Mouse (Mus musculus) heart, adult 2 months (tissue): ENCODE data around the gene D930020B18Rik. TPM values are rescaled to one million over a fixed set of nuclear protein-coding genes. Genes with fewer than 3 reads are reported as not detected.

Experiments
- DNase-seq, 2 experiments: peaks; one replicate each; pipeline ENCODE4 v3.0.0; 2021
- H3K27ac ChIP-seq: fragments of 200-600 bp; 2 replicates; pipeline ENCODE4 v1.8.1; 2022
- H3K27me3 ChIP-seq: fragments of 200-500 bp; 2 replicates; pipeline ENCODE4 v1.6.1; 2012; ENCODE audit warnings: mild to moderate bottlenecking, low read length, inconsistent platforms, mixed read lengths; ENCODE audit not compliant: control insufficient read depth, insufficient read depth
- H3K36me3 ChIP-seq: fragments of 200-500 bp; 2 replicates; pipeline ENCODE4 v1.6.1; 2012; ENCODE audit warnings: low read length, inconsistent platforms; ENCODE audit not compliant: control insufficient read depth, insufficient read depth
- H3K4me1 ChIP-seq: fragments of 200-500 bp; 2 replicates; pipeline ENCODE4 v1.6.1; 2011; ENCODE audit warnings: low read length; ENCODE audit not compliant: control insufficient read depth, insufficient read depth
- H3K4me3 ChIP-seq: fragments of 200-600 bp; 2 replicates; pipeline ENCODE4 v1.8.1; 2022
- H3K79me2 ChIP-seq: fragments of 200-500 bp; replicated peaks from 2 replicates; pipeline ENCODE4 v1.6.1; 2012; ENCODE audit warnings: mild to moderate bottlenecking, inconsistent platforms, low read length, moderate library complexity, mixed read lengths; ENCODE audit not compliant: control insufficient read depth, insufficient read depth
- H3K9ac ChIP-seq: fragments of 200-500 bp; 2 replicates; pipeline ENCODE4 v1.6.1; 2012; ENCODE audit warnings: low read depth, mild to moderate bottlenecking, control low read depth, inconsistent platforms, low read length, mixed read lengths
- CTCF ChIP-seq: fragments of 200-600 bp; IDR thresholded peaks from 2 replicates; pipeline ENCODE4 v1.8.1; 2022; ENCODE audit warnings: antibody characterized with exemption, mild to moderate bottlenecking, moderate library complexity
- EP300 ChIP-seq: fragments of 200-500 bp; IDR thresholded peaks from 2 replicates; pipeline ENCODE4 v1.6.1; 2011; ENCODE audit warnings: low read depth, low read length, control low read depth; ENCODE audit not compliant: insufficient read depth
- POLR2A ChIP-seq: fragments of 200-500 bp; IDR thresholded peaks from 2 replicates; pipeline ENCODE4 v1.6.1; 2011; ENCODE audit warnings: mild to moderate bottlenecking, low read depth, low read length, control low read depth; ENCODE audit not compliant: insufficient read depth
- WGBS: fragments of 180-500 bp; shearing (Covaris S2); methylation state at CpG from one replicate; pipeline ENCODE4 v1.1.7; 2018; 5-methylcytosine and 5-hydroxymethylcytosine counted together
- intact Hi-C: fragments of 180-260 bp; cut with DNase I; formaldehyde crosslinking; loops from one replicate; pipeline ENCODE4 v1.15.1; 2025
- polyA plus RNA-seq: library from polyadenylated mRNA; depleted of rRNA; stranded (reverse); fragments of >200 nt; gene quantifications from 2 replicates; pipeline ENCODE4 v1.2.3, GENCODE M21; 2012
- total RNA-seq, 2 experiments: library from RNA; stranded (reverse); gene quantifications; 2 replicates each; pipeline ENCODE4 v1.2.3; 2021

The D930020B18Rik gene
- total and polyA plus RNA-seq, 3 experiments: not detected

GRCm38 (mm10) chr10:121726505-121726904, 85.1 kb downstream of the D930020B18Rik start:
- H3K79me2 ChIP-seq: no peaks in the 10 kb centered on the region
- H3K4me3 ChIP-seq: no peak overlapping the region
- H3K27me3 ChIP-seq: no peaks in the 10 kb centered on the region
- no peaks in the 10 kb centered on the region for H3K4me1 ChIP-seq
- no peak overlapping the region for H3K27ac ChIP-seq
- intact Hi-C loops: no loop called here
- DNase-seq: no peak
- 79% methylated on average over 4 of the region's 4 CpGs for WGBS
- H3K9ac ChIP-seq: no peak overlapping the region
- TF ChIP-seq EP300 (no peak), CTCF (no peak)
- no peaks in the 10 kb centered on the region for H3K36me3 ChIP-seq

- no peaks in the 10 kb centered on the region for H3K36me3 ChIP-seq
- intact Hi-C loops: no loop called here
- no peaks in the 10 kb centered on the region for H3K4me1 ChIP-seq
- DNase-seq: no peak
- H3K79me2 ChIP-seq: no peaks in the 10 kb centered on the region
- no peak for TF ChIP-seq EP300
- no peak for TF ChIP-seq POLR2A
- no peak for TF ChIP-seq CTCF
- H3K27ac ChIP-seq: no peak overlapping the region
- WGBS: 79% methylated on average over 4 of the region's 4 CpGs
- no peak overlapping the region for H3K4me3 ChIP-seq
- no peak overlapping the region for H3K9ac ChIP-seq
- H3K27me3 ChIP-seq: no peaks in the 10 kb centered on the region
Observed at GRCm38 (mm10) chr10:121727151-121727550, 85.8 kb downstream of the D930020B18Rik start.

- H3K27me3 ChIP-seq: no peaks in the 10 kb centered on the region
- DNase-seq: no peak
- no peak overlapping the region for H3K27ac ChIP-seq
- no peak overlapping the region for H3K9ac ChIP-seq
- no peaks in the 10 kb centered on the region for H3K4me1 ChIP-seq
- no peak for TF ChIP-seq POLR2A
- TF ChIP-seq CTCF: no peak
- no peak for TF ChIP-seq EP300
- H3K36me3 ChIP-seq: no peaks in the 10 kb centered on the region
- intact Hi-C loops: no loop called here
- no peaks in the 10 kb centered on the region for H3K79me2 ChIP-seq
- 93% methylated on average over 4 of the region's 4 CpGs for WGBS
- no peak overlapping the region for H3K4me3 ChIP-seq
Observed at GRCm38 (mm10) chr10:121728226-121728625, 86.8 kb downstream of the D930020B18Rik start.

- no peaks in the 10 kb centered on the region for H3K27me3 ChIP-seq
- no peak overlapping the region for H3K4me3 ChIP-seq
- DNase-seq: no peak
- WGBS: 79% methylated on average over 8 of the region's 8 CpGs
- TF ChIP-seq POLR2A (no peak), CTCF (no peak), EP300 (no peak)
- H3K4me1 ChIP-seq: no peaks in the 10 kb centered on the region
- no peaks in the 10 kb centered on the region for H3K36me3 ChIP-seq
- H3K9ac ChIP-seq: no peak overlapping the region
- H3K79me2 ChIP-seq: no peaks in the 10 kb centered on the region
- no peak overlapping the region for H3K27ac ChIP-seq
- intact Hi-C loops: no loop called here
Observed at GRCm38 (mm10) chr10:121731048-121731725, 89.8 kb downstream of the D930020B18Rik start.

GRCm38 (mm10) chr10:121732542-121732941, 91.2 kb downstream of the D930020B18Rik start:
- Histone ChIP-seq H3K4me1 (no peaks in the 10 kb centered on the region), H3K9ac (no peak overlapping the region), H3K27me3 (no peaks in the 10 kb centered on the region), H3K79me2 (no peaks in the 10 kb centered on the region), H3K27ac (no peak overlapping the region), H3K4me3 (no peak overlapping the region), H3K36me3 (no peaks in the 10 kb centered on the region)
- DNase-seq: no peak
- TF ChIP-seq POLR2A: no peak
- TF ChIP-seq EP300: no peak
- no peak for TF ChIP-seq CTCF
- intact Hi-C loops: no loop called here
- WGBS: 87% methylated on average over 9 of the region's 9 CpGs

- Histone ChIP-seq H3K4me3 (no peak overlapping the region), H3K27ac (no peak overlapping the region), H3K79me2 (no peaks in the 10 kb centered on the region), H3K36me3 (no peaks in the 10 kb centered on the region), H3K27me3 (no peaks in the 10 kb centered on the region), H3K4me1 (peaks cover 2% of the 10 kb centered on the region; the same call in 1 of the 2 replicates), H3K9ac (no peak overlapping the region)
- no peak for DNase-seq
- WGBS: 74% methylated on average over 3 of the region's 3 CpGs
- no peak for TF ChIP-seq POLR2A
- no peak for TF ChIP-seq EP300
- TF ChIP-seq CTCF: no peak
- intact Hi-C loops: no loop called here
Observed at GRCm38 (mm10) chr10:121737256-121737655, 95.9 kb downstream of the D930020B18Rik start.
